Mouse (Mus musculus) A20 (cell line): ENCODE data around the gene Ripor3.

ENCODE experiments used
- DNase-seq: peaks from one replicate; pipeline ENCODE4 v3.0.0-alpha.2; 2011; ENCODE audit warnings: low read depth, low spot score

Gene Ripor3

DNA sequence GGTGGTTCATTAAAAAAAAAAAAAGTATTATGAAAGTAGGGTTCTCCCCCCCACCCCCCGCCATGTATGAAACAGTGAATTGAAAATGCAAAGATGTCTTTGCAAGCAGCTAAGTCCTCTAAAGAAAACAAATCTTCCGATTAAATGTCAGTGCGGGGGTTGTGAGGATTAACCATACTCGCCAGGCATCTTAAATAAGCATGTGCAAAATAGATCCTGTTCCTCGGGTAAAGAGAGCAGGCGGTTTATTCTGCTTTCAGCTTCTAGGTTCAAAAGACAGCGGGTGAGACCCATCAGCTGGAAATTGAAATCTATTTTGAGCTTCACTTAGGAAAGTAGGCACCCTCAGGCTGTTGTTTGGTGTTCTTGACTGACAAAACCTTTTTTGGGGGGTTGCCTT, 77.0 kb downstream of the Ripor3 start:
- peak; percentile 44 for DNase-seq

DNA sequence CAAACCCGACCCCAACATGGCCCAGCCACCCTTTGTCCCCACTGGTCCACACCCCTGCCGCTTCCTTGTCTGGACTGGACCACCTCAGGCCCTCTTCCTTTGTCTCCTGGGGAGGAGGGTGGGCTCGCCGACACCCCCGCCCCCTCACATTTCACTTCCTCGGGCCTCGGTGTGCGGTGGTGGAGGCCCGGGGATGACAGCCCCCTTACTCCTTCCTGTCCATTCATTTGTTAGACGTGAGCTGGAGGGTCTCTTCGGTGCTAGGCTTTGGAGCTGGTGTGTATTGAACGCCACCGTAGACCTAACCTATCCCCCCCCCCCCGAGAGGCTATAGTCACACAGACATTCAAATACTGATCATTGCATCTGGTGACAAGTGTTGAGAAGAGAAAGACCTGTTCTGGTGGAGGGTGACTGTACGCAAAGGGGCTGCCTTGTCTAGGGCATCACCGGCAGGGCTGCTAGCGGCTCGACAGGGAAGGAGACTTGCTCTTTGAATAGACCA, 77.6 kb downstream of the Ripor3 start:
- peak; percentile 62 for DNase-seq

DNA sequence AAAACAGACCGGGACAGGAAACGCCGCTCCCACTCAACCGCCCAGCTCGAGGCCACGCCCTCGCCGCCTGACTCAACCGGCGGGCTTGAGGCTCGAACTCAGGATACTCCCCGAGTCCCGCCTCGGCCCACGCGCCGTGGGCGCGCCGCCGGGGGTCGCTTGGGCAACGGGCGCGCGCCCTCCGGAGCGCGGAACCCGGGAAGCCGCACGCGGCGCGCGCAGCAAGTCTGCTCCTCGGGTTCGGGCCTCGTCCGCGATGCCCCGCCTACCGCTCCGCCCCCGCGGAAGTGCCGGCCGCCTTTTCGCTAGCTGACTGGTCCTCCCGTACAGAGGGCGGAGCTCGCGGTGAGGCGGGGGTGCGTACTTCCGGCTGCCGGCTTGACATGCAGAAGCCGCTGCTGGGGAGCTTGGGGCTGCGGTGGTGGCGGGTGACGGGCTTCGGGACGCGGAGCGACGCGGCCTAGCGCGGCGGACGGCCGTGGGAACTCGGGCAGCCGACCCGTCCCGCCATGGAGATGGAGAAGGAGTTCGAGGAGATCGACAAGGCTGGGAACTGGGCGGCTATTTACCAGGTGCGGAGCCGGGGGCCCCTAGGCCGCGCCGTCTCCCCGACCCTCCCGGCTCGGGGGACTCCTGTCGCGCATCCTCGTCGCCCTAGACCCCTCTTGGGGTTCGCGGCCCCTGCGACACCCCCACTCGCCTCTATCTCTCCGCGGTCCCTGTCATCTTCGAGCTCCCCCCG, 78.3 kb downstream of the Ripor3 start, which contains the start of gene Ptpn1:
Gene Ptpn1, plus strand, starts transcription at position 73 of the 742 bp plus-strand sequence.
- peak; percentile 97 for DNase-seq

DNA sequence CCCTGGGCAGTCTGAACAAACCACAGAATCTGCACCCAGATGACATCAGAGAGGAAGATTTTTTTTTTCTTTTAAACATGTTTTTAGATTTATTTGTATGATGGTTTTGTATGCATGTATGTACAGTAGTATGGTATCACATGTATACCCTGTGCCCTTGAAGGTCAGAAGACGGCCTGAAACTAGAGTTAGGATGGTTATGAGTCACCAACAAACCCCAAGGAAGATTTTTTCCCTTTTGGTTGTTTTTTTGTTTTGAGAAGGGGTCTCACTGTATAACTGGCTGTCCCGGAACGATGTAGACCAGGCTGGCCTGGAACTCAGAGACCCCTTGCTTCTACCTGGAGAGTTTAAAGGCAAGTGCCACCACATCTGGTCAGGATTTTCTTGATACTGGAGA, 79.4 kb downstream of the Ripor3 start:
- DNase-seq, result no peak
